Mouse (Mus musculus): ENCODE results near the gene Galnt12. TPM values are rescaled to one million over a fixed set of nuclear protein-coding genes. Genes with fewer than 3 reads are reported as not detected.

Gene Galnt12
- 10 to 100 TPM; 28.4 to 37.0 TPM for polyA plus RNA-seq (2017; shearing (Covaris generic))

DNA sequence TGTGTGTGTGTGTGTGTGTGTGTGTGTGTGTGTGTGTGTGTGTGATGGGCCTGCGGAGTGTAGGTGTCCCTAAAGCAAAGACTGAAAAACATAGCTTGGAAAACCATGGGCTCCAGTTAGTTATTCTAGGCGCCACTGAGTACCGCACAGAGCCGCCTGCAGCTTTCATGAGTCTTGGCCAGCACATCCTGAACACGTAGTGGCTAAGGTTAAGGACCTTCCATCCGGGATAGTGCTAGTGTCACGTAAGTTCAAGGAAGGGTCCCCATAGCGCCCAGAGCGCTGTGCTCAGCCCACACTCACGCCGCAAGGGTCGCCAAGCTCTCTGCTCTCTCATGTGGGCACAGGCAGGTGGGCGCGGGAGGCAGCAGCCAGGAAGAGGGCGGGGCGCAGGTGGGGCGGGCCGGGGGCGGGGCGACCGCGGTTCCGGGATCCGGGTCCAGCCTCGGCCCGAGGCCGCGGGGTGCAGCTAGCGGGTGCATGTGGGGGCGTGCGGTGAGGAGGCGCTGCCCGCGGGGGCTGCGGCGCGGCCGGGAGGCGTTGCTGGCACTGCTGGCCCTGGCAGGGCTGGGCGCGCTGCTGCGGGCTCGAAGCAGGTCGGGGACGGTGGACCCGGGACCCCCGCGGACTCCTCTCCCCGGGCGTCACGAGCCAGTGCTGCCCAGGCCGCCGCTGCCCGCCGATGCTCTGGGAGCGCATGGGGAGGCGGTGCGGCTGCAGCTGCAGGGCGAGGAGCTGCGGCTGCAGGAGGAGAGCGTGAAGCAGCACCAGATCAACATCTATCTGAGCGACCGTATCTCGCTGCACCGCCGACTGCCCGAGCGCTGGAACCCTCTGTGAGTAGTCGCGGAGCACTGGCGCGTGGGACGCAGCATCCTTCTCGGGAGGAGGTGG is at the start of gene Galnt12:
Galnt12 (plus strand) TSS at position 417 of the 894 bp plus-strand sequence.

DNA sequence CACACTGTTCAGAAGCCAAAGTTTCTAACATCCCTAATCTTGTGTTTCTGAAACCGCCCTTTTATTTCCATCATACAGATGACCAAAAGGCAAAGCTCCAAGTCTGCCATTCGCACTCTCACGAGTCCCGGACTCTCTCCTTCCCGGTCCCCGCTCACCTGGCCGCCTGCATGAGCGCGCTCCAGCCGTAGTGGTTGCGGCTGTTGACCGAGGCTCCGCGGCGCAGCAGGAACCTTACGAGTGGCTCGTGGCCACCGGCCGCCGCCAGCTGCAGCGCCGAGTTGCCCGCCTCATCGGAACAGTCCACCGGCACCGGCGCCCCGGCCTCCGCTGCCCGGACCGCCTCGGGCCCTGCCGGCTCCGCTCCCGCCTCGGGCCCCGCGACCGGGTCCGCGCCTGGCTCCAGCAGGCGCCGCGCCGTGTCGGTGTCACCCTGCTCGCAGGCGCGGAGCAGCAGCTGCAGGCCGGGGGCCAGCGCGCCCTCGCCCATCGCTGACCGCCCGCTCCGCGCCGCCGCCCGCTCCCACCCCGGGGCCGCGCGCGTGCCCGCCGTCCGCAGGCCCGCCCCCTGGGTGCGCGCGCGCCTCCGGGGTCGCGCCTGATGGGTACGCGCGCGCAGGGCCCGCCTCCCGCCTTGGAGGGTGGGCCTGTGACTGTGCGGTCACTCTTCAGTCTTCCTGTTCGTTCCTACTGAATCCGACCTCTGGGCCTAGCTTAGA is 34.8 kb upstream of the Galnt12 start, which contains the start of gene Anks6:
Anks6 (minus strand) TSS at position 637 of the 719 bp plus-strand sequence.

Other genes with a start within 250 kb of the Galnt12 start
- under 1 TPM; 0.10 to 0.15 TPM for gene Gabbr2, start 100.0 kb upstream of the Galnt12 start, polyA plus RNA-seq (2017; shearing (Covaris generic))
- under 1 TPM; 0.41 to 0.48 TPM for gene Anks6, start 34.5 kb upstream of the Galnt12 start, polyA plus RNA-seq (2017; shearing (Covaris generic))
- 1 to 10 TPM; 2.0 to 2.2 TPM for gene Col15a1, start 116.3 kb downstream of the Galnt12 start, polyA plus RNA-seq (2017; shearing (Covaris generic))

Data from activated CD4-positive, CD25-positive, alpha-beta regulatory T cell (primary cell).